Mouse (Mus musculus): Measurements from ENCODE around the gene Uggt1.

The Uggt1 gene

GRCm38 (mm10) chr1:36244058-36244827 is at the start of gene Uggt1:
Gene Uggt1, minus strand, starts transcription at chr1:36244720.
- peak; percentile 88 for DNase-seq (ENCODE audit: low read depth, low spot score)

- DNase-seq (ENCODE audit: low read depth, low spot score): no peak
Measured at GRCm38 (mm10) chr1:36293470-36293869, 49.0 kb upstream of the Uggt1 start.

GRCm38 (mm10) chr1:36281849-36282248 is 37.3 kb upstream of the Uggt1 start:
- DNase-seq (ENCODE audit: low read depth, low spot score): no peak

- DNase-seq (ENCODE audit: low read depth, low spot score): no peak
Measured at GRCm38 (mm10) chr1:36280938-36281337, 36.4 kb upstream of the Uggt1 start.

- peak; percentile 45 for DNase-seq (ENCODE audit: low read depth, low spot score)
Measured at GRCm38 (mm10) chr1:36279202-36279601, 34.7 kb upstream of the Uggt1 start.

GRCm38 (mm10) chr1:36277267-36278060 is 32.9 kb upstream of the Uggt1 start:
- DNase-seq (ENCODE audit: low read depth, low spot score): peak; percentile 39

GRCm38 (mm10) chr1:36275635-36276389 is 31.3 kb upstream of the Uggt1 start:
- no peak for DNase-seq (ENCODE audit: low read depth, low spot score)

- DNase-seq (ENCODE audit: low read depth, low spot score): no peak
Measured at GRCm38 (mm10) chr1:36274455-36274854, 29.9 kb upstream of the Uggt1 start, which contains the start of gene Neurl3. Gene Neurl3, minus strand, starts transcription at chr1:36274679.

GRCm38 (mm10) chr1:36273288-36273687 is 28.8 kb upstream of the Uggt1 start:
- DNase-seq (ENCODE audit: low read depth, low spot score): no peak

GRCm38 (mm10) chr1:36272546-36272945 is 28.0 kb upstream of the Uggt1 start:
- DNase-seq (ENCODE audit: low read depth, low spot score): no peak

- no peak for DNase-seq (ENCODE audit: low read depth, low spot score)
Measured at GRCm38 (mm10) chr1:36271516-36272230, 27.2 kb upstream of the Uggt1 start.

GRCm38 (mm10) chr1:36270666-36271065 is 26.1 kb upstream of the Uggt1 start:
- DNase-seq (ENCODE audit: low read depth, low spot score): no peak

GRCm38 (mm10) chr1:36269121-36269795 is 24.7 kb upstream of the Uggt1 start:
- DNase-seq (ENCODE audit: low read depth, low spot score): no peak

- DNase-seq (ENCODE audit: low read depth, low spot score): no peak
Measured at GRCm38 (mm10) chr1:36267595-36267994, 23.1 kb upstream of the Uggt1 start.

- DNase-seq (ENCODE audit: low read depth, low spot score): no peak
Measured at GRCm38 (mm10) chr1:36266293-36266692, 21.8 kb upstream of the Uggt1 start.

GRCm38 (mm10) chr1:36263833-36264488 is 19.4 kb upstream of the Uggt1 start:
- no peak for DNase-seq (ENCODE audit: low read depth, low spot score)

- no peak for DNase-seq (ENCODE audit: low read depth, low spot score)
Measured at GRCm38 (mm10) chr1:36261708-36262504, 17.4 kb upstream of the Uggt1 start.

- no peak for DNase-seq (ENCODE audit: low read depth, low spot score)
Measured at GRCm38 (mm10) chr1:36260418-36260817, 15.9 kb upstream of the Uggt1 start.

GRCm38 (mm10) chr1:36259281-36259680 is 14.8 kb upstream of the Uggt1 start:
- DNase-seq (ENCODE audit: low read depth, low spot score): no peak

All from retina, adult 2 months (tissue).